Mouse (Mus musculus) erythroblast, adult 5-6 weeks (primary cell): ENCODE data around the gene Gm49383. TPM values are rescaled to one million over a fixed set of nuclear protein-coding genes. Genes with fewer than 3 reads are reported as not detected.

Experiments used
- ATAC-seq: replicated peaks from 2 replicates; pipeline ENCODE4 v1.8.0; 2016; ENCODE audit warnings: moderate number of reproducible peaks, mild to moderate bottlenecking, moderate TSS enrichment, inconsistent platforms; ENCODE audit not compliant: poor library complexity, low FRiP score, severe bottlenecking
- total RNA-seq, 2 experiments: library from RNA; stranded (forward) in 1 of 2; stranded (reverse) in 1 of 2; fragments of 150-400 nt in 1 of 2; fragments of 200-764, 138-1000 nt in 1 of 2; gene quantifications; 2 replicates each; pipeline versions ENCODE4 v1.2.3 to v1.2.4; 2015 to 2017; ENCODE audit warnings: low replicate concordance in 2 of 2

Gm49383 gene
- total RNA-seq, 2 experiments from 2014 or later, result 14.4 TPM; not detected in 1

- ATAC-seq, result no peak
Observed at GRCm38 (mm10) chr12:69204052-69204833, 7.3 kb upstream of the Gm49383 start, which contains the start of gene Gm49384. Gene Gm49384 (minus strand): TSS chr12:69204267.

- ATAC-seq, result no peak
Observed at GRCm38 (mm10) chr12:69198985-69199384, 2.1 kb upstream of the Gm49383 start.

- peak; percentile 66 for ATAC-seq
Observed at GRCm38 (mm10) chr12:69198164-69198535, 1.2 kb upstream of the Gm49383 start, which contains the start of gene Dnaaf2. Gene Dnaaf2 (minus strand): TSS chr12:69198429.

GRCm38 (mm10) chr12:69197378-69198163 lies 667 bp upstream of the Gm49383 start:
- peak; percentile 77 for ATAC-seq

- no peak for ATAC-seq
Observed at GRCm38 (mm10) chr12:69192637-69193036, 4.3 kb downstream of the Gm49383 start.

- ATAC-seq, result no peak
Observed at GRCm38 (mm10) chr12:69191396-69191795, 5.5 kb downstream of the Gm49383 start.

GRCm38 (mm10) chr12:69190522-69190921 lies 6.4 kb downstream of the Gm49383 start:
- peak; percentile 70; the same call in 1 of the 2 replicates for ATAC-seq

- ATAC-seq, result no peak
Observed at GRCm38 (mm10) chr12:69190074-69190473, 6.8 kb downstream of the Gm49383 start.

- no peak for ATAC-seq
Observed at GRCm38 (mm10) chr12:69186811-69187471, 10.0 kb downstream of the Gm49383 start.

GRCm38 (mm10) chr12:69185371-69185770 lies 11.5 kb downstream of the Gm49383 start:
- no peak for ATAC-seq

- ATAC-seq, result peak; percentile 42
Observed at GRCm38 (mm10) chr12:69184342-69185295, 12.3 kb downstream of the Gm49383 start.

- ATAC-seq, result peak; percentile 95
Observed at GRCm38 (mm10) chr12:69183583-69184308, 13.2 kb downstream of the Gm49383 start, which contains the start of the genes Rpl36al and Mgat2. Gene Rpl36al (minus strand): TSS chr12:69184083. Gene Mgat2 (plus strand): TSS chr12:69184157.

GRCm38 (mm10) chr12:69181800-69182199 lies 15.1 kb downstream of the Gm49383 start:
- ATAC-seq, result no peak

- no peak for ATAC-seq
Observed at GRCm38 (mm10) chr12:69179371-69179770, 17.5 kb downstream of the Gm49383 start.

- ATAC-seq, result no peak
Observed at GRCm38 (mm10) chr12:69177526-69177925, 19.4 kb downstream of the Gm49383 start.

- no peak for ATAC-seq
Observed at GRCm38 (mm10) chr12:69175975-69176374, 20.9 kb downstream of the Gm49383 start.

- no peak for ATAC-seq
Observed at GRCm38 (mm10) chr12:69171307-69171706, 25.6 kb downstream of the Gm49383 start.

- ATAC-seq, result peak; percentile 96
Observed at GRCm38 (mm10) chr12:69168461-69169106, 28.3 kb downstream of the Gm49383 start, which contains the start of gene Lrr1. Gene Lrr1 (plus strand): TSS chr12:69168814.
